Mouse (Mus musculus) left cerebral cortex, adult 6 months (tissue): ENCODE results near the gene Pvalb. TPM values are rescaled to one million over a fixed set of nuclear protein-coding genes. Genes with fewer than 3 reads are reported as not detected.

Experiments
- long read RNA-seq, 2 experiments: library from polyadenylated mRNA; unstranded; transcript quantifications; one replicate each; pipeline ENCODE4 v2.0.0; 2019 to 2020
- polyA plus RNA-seq: library from polyadenylated mRNA; unstranded; fragments of <200 nt; fragmentation: Nextera tagmentation; gene quantifications from 2 replicates; pipeline ENCODE4 v1.2.3, GENCODE M21; 2021

The Pvalb gene
- polyA plus RNA-seq = 90.5 and 106 TPM in 2 replicates
- long read RNA-seq, experiment 1, transcript Pvalb-201 (4 exons, 977 nt) = major isoform, 31 of 33 reads
- long read RNA-seq, experiment 1, partial matches to known transcripts = 2 of 33 reads
- long read RNA-seq, experiment 1, other reads (novel, unspliced or antisense) = 0 of 33 reads
- long read RNA-seq, experiment 2, transcript Pvalb-201 (4 exons, 977 nt) = major isoform, 120 of 134 reads
- long read RNA-seq, experiment 2, partial matches to known transcripts = 10 of 134 reads
- long read RNA-seq, experiment 2, other reads (novel, unspliced or antisense) = 4 of 134 reads

DNA sequence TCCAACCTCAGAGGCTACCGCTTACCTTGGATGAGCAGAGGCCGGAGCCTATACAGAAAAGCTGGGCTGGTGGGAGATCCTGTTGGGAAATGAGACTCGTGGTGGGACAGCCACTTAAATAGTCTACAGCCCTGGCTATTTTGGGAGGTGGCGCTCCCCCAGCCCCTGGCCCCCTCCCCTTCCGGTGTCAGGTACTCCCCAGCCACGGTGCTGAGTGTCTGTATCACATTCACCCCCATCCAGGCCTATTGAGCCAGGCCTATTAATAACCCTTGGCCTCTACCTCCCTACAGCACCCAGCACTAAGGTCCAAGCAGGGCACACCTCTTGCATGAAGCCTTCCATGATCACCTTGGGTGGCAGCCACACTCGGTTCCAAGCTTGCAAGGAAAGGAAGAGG is at the start of gene Pvalb:
Pvalb (minus strand) TSS at position 89 of the 400 bp plus-strand sequence.

DNA sequence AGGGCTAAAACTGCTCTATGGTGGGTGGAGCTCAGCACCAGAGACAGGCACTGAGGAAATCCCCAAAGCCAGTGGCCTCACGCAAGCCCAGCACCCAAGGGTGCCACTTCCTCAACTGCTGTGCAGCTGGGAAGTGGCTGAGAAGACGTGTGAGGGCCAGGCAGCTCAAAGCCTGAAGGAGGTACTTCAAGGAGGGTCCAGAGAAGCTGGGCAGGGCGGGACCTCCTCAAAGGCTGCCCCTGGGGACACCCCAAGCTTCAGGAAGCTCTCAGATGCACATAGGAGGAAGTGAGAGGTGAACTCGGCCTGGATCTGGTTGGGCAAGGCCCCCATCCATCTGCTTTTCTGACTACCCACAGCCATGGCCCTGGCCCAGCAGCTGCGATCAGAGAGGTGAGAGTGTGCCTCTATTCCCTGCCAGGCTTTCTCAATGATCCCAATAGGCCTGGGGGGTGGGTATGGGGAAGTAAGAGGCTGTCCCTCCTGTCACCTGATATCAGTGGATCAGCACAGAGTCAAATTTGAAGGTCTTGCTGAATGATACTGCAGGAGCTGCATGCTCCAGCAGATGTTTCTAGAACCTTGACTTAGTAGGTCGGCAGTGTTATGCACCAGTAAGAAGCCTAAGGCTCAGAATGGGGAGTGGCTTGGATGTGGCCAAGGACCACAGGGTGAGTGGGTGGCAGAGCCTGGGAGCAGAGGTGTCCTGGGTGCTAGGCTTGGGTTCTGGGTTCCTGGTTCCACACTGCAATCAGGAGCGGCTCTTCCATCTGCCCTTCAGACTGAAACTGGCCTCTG is 38.7 kb upstream of the Pvalb start, which contains the start of gene Ncf4:
Ncf4 (plus strand) TSS at position 107 of the 798 bp plus-strand sequence.

GRCm38 (mm10) chr15:78173972-78174886 is 32.0 kb downstream of the Pvalb start, which contains the start of gene Ift27:
Gene Ift27, minus strand, starts transcription at chr15:78174107.

Other genes starting within 250 kb of the Pvalb start
- 5.6 and 5.8 TPM in 2 replicates for gene Foxred2, start 249.7 kb downstream of the Pvalb start, polyA plus RNA-seq
- 81.5 and 95.3 TPM in 2 replicates for gene Eif3d, start 235.6 kb downstream of the Pvalb start, polyA plus RNA-seq
- 11.7 and 13.5 TPM in 2 replicates for gene Cacng2, start 86.4 kb downstream of the Pvalb start, polyA plus RNA-seq
- gene Ift27, start 32.3 kb downstream of the Pvalb start, polyA plus RNA-seq = 50.6 and 63.3 TPM in 2 replicates
- gene Ncf4, start 38.4 kb upstream of the Pvalb start, polyA plus RNA-seq = 1.5 and 2.0 TPM in 2 replicates
- gene Csf2rb2, start 99.3 kb upstream of the Pvalb start, polyA plus RNA-seq = 0.21 and 0.48 TPM in 2 replicates
- gene Csf2rb, start 119.4 kb upstream of the Pvalb start, polyA plus RNA-seq = 0.68 and 0.89 TPM in 2 replicates
- not detected in 2 replicates for gene Tex33, start 189.5 kb upstream of the Pvalb start, polyA plus RNA-seq
- 97.1 and 101 TPM in 2 replicates for gene Tst, start 199.5 kb upstream of the Pvalb start, polyA plus RNA-seq
- gene Mpst, start 200.0 kb upstream of the Pvalb start, polyA plus RNA-seq = 3.3 and 4.3 TPM in 2 replicates
- 34.9 and 167 TPM in 2 replicates for gene Kctd17, start 222.2 kb upstream of the Pvalb start, polyA plus RNA-seq